Mouse (Mus musculus): ENCODE results near the gene Agpat2. TPM values are rescaled to one million over a fixed set of nuclear protein-coding genes. Genes with fewer than 3 reads are reported as not detected.
A peak's percentile ranks its signal among the peaks of the same experiment; 100 is the strongest.

Agpat2 gene
- total RNA-seq, 2 experiments from 2014 or later, result 42.4 to 55.2 TPM

DNA sequence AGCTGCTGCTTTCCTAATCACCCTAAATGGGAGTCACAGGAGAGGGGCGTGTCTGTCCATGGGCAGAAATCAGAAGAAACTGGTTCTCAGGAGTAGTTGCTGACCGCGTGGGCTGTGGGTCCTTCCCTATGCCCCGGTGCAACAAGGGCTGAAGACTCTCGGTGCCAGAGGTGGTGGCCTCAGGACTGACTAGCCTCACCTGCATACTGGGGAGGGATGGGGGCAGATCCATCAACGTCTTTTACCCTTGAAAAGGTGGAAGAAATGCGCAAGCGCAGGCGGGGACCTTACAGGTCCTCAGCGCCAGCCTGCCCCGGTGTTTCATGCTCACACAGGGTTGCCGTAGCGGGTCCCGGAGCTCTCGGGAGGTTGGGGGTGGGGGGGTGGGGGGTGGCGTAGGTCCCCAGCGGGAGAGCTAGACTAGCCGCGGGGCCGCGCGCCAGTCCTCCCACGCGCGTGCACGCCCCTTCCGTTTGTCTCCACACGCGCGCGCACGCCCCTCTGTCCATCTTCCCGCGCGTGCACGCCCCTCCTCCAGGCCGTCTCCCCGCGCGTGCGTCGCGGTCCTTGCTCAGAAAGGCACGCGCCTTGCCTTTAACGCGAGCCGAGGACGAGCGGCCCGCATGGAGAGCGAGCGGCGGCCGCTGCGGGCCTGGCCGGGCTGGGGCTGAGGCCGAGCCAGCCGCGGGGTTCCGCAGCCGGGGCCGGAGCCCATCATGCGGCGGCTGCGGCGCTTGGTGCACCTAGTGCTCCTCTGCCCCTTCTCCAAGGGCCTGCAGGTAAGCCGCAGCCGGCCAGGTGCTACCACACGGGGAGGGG lies 23.9 kb upstream of the Agpat2 start, which contains the start of gene Fam69b:
Gene Fam69b (plus strand): TSS at position 537 of the 819 bp plus-strand sequence.
- ATAC-seq (replicated peaks; ENCODE audit: poor library complexity, severe bottlenecking), result peak; percentile 45

DNA sequence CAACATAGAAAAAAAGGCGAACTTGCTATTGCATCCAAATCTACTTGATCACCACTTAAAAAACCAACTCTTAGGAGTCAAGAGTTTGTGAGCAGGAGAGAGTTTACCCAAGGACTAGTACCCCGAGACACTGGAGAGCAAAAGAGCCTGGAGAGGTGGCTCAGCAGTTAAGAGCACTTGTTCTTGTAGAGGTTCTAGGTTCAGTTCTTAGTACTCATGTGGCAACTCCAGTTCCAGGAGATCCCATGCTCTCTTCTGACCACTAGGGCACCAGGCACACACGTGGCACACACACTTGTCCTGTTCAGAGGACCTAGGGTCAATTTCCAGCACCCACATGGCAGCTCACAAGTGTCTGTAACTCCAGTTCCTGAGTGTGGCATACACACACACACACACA lies 21.9 kb upstream of the Agpat2 start:
- no peak for ATAC-seq (replicated peaks; ENCODE audit: poor library complexity, severe bottlenecking)

DNA sequence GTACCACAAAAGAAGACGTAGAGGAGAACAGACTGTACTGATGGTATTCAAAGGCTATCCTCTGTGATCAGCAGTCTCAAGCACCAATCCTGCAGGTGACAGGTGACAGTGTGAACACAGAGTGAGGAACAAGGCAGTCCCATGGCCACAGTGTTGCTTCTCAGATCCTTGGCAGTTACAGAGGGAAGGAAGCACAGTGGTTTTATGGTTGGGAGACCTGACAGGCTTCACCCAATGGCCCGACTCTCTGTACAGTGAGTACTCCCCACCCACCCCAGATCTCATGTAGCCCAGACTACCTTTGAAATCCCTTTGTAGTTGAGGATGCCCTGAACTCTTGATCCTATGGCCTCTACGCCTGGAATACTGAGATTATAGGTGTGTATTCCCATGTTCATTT lies 21.2 kb upstream of the Agpat2 start:
- ATAC-seq (replicated peaks; ENCODE audit: poor library complexity, severe bottlenecking), result no peak

DNA sequence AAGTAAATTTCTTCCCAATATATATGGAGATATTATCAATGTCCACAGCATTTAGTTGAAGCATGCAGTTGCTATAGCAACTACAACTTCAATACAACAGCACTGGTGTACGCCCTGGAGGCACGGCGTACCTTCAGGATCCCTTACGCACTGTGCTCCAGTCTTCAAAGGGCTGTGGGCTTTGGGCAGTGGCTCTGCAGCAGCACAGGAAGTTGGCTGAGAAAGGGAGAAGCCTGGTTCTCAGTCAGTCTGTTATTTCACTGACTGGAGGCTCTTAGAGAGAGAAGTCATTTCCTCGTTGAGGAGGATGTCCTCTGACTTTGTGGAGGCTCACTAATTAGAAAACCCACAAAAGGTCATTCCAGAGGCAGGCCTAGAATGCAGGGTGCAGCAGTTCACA lies 18.8 kb upstream of the Agpat2 start:
- ATAC-seq (replicated peaks; ENCODE audit: poor library complexity, severe bottlenecking), result peak; percentile 56

DNA sequence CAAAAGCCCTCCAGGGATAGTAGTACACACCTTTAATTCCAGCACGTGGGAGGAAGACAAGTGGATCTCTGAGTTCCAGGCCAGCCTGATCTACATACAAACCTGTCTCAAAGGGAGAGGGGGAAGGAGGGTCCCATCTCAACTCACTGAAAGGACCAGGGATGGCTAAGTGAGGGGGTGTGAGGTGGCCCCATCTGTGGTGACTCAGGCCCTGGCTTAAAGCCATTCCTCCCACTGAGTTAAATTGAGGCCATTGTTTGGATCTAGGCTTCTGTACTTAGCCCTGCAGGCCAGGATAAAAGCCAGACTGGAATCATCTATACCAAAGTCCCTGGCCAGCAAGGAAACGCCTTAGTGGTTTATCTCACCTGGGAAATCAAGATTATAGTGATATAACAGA lies 17.0 kb upstream of the Agpat2 start:
- ATAC-seq (replicated peaks; ENCODE audit: poor library complexity, severe bottlenecking), result no peak

DNA sequence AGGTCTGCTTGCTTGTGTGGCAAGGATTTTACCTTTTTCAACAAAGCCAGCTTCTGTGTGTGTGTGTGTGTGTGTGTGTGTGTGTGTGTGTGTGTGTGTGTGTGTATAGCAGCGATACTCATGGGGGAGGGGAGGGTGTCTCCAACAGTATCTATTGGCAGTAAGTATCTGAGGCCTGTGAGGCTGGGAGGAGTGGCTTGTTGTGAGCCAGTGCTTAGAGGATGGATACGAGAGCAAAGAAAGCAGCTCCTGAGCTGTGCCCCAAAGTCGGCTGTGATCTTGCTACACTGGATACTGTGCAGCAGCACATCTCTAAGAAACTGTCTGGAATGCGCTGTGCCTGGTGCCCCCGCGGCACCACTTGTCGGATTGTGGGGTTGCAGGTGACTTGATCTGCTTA lies 13.7 kb upstream of the Agpat2 start:
- ATAC-seq (replicated peaks; ENCODE audit: poor library complexity, severe bottlenecking), result no peak

DNA sequence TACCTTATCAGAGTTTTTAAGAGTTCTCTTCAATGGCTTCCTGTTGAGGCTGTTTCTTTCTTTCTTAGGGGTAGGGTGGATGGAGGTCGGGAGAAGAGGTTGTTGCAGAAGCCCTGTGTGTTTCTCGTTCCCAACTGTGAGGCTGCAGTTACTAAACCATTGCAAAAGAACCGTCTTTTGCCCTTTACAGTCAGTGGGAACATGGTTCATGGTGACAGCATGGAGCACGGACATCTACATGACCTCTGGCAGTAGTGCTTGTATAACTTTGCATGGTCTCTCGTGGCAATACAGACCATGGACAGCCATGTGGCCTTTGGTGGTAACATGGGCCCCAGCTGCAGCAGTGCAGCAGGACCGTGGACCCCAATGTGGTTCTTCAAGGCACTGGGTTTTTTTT lies 13.1 kb upstream of the Agpat2 start:
- no peak for ATAC-seq (replicated peaks; ENCODE audit: poor library complexity, severe bottlenecking)

DNA sequence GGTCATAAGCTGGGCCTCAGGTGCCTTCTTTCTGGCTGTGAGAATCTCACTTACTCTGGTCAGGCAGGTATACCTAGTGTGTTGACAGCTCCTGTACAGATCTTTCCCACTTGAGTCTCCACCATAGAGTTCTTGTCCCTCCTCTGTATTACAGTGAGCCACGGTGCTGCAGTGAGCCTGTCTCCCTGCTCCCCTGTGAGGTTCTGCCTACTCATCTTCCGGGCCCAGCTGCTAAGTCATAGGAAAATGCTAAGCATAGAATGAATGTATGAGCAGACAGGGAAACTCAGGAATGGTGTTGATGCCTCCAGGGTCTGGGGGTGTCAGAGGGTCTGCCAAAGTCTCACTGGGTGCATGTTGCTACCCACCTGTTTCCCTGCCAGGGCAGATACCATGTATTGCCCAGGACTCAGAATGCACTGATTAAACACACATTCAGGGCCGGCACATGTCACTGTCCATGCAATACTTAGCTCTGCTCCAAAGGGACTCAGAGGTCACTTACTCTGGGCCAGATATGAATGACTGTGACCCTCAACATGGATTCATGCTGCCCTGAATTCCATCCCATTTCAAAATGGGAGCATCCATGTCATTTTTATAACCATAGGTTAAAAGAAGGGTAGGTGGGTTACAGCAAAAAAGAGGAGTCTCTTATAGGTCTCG lies 11.4 kb upstream of the Agpat2 start:
- no peak for ATAC-seq (replicated peaks; ENCODE audit: poor library complexity, severe bottlenecking)

DNA sequence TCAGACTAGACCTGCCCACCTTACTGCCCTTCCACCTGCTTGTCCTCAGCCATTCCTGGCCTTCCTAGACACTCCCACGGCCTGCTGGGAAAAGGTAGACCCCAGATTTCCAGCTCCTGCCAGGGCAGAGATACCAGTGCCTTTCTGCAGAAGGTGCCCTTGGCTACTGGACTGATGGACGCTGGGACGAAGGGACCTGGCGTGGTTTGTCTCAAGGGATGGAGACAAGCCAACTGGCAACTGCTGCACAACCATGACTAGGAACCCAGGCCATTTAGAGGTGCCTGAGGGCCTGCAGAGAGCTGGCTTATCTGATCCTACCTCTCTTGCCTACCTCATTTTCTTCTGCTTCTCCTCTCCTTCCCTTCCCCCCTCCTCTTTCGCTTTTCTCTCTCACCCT lies 10.7 kb upstream of the Agpat2 start:
- no peak for ATAC-seq (replicated peaks; ENCODE audit: poor library complexity, severe bottlenecking)

DNA sequence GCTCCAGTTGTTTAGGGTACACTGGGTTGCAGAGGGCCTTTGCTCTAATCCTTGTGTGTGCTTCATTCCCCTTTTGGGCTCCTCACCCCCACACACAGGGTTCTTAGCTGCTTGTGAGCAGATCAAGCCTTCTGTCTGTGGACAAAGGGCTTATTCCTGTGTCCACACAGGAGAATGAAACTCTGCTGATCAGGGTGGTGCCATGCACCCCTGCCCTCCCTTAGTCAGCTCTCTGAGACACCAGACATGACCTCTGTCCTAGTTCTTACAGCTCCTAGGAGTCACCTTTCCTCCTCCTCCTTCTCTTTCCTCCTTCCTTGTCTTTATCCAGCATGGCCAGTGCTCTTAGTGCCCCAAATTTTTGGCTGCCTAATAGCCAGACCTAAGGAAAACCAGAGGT lies 7.7 kb upstream of the Agpat2 start:
- ATAC-seq (replicated peaks; ENCODE audit: poor library complexity, severe bottlenecking), result no peak

DNA sequence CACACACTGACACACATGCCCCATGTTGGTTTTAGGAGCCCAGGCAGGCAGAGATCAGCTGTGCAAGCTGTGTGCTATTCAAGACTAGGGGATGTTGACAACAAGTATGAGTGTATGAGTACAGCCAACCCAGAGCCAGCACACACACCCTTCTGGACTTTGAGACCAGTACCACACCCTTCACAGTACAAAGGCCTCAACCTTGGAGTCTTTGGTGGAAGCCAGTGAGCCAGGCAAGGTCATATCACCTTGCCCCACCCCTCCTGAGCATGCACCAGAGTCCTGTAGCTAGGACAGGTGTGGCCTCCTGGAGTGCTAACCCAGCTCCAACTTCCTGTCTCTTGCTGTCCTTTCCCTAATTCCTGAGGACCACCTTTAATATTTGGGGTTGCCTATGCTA lies 6.8 kb upstream of the Agpat2 start:
- ATAC-seq (replicated peaks; ENCODE audit: poor library complexity, severe bottlenecking), result no peak

DNA sequence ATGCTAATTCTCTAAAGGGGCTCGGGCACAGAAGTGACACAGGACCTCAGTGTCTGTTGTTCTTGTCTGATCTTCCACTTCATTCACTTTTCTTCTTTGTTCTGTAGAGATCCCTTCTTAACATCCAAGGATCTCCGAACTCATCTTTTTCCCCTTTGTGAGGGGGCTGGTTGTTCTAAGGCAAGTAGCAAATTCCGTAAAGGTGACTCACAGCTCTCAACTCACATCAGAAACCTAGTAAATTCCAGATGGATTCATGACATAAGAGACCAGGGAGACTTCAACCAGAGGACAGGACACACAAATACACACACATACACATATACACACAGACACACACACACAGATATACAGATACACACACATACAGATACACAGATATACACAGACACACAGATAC lies 6.3 kb upstream of the Agpat2 start:
- ATAC-seq (replicated peaks; ENCODE audit: poor library complexity, severe bottlenecking), result no peak

DNA sequence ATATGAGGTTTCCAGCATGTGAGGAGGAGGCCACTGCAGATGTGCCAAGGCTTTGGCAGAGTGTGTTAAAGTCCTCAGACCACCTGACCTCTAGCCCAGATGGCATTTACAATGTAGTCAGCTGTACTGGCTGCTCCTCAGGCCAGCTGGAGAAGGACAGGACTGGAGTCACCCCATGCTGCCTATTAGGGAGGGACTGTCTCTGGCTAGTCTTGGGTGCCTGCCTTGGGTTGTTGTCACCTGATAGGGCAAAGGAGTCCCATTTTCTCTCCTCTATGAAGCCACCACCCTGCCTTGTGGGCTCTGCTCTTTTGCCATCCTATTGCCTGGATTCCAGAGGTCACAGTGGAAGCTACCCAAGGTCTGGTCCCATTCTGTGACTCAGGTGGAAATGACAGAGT lies 5.0 kb upstream of the Agpat2 start:
- ATAC-seq (replicated peaks; ENCODE audit: poor library complexity, severe bottlenecking), result no peak

DNA sequence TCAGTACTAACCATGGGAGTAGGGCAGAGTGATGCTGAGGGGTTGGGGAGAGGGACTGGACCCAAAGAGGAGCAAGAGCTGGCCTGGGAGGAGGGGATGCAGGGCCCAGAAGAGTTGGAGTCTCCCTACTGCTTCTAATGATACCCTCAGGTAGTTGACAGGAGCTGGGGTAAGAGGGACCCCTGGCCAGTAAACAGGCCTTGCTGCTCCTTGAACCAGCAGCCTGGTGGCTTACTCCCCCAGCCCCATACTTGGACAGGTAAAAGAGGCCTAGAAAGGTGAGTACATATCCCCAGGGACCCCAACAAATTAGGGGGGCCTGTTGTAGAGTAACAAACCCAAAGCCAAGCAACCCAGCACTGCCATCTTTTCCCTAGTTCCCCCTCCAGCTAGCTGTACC lies 4.6 kb upstream of the Agpat2 start:
- ATAC-seq (replicated peaks; ENCODE audit: poor library complexity, severe bottlenecking), result no peak

DNA sequence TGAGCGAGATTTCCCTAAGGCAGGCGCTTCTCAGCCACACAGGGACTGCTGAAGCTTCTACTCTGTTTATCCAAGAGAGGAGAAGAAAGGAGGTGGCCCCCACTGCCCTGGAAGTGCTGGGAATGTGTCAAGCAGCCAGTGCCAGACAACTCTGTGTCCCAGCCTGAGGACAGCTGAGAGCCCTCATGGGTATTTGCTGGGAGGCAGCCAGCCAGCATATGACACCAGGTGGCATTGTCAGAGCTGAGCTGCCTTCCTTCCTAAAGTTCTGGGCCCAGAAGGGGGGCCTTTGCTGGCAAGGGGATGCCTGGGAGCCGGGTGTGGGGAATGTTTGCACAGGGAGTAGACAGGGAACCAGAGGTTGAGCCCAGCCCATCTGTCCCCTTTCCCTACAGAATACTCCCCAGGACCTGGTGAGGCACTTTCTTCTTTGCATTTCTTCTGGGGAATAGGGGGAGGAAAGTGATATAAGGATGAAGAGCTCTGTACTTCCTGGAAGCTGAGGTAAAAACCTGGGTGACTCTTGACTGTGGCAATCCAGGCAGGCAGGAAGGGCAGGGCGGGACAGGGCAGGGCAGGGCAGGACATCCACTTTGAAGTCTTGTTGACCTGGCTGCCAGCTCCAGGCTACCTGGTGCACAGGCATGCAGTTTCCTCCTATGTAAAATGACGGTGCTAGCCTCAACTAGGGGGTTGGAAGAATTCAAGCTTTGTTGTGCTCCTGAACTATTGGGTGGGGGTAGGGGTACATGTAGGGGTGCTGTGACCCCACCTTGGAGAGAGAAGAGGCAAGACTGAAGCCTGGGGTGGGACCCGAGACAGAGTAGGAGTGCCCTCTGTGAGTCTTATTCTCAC lies 3.1 kb upstream of the Agpat2 start:
- no peak for ATAC-seq (replicated peaks; ENCODE audit: poor library complexity, severe bottlenecking)

DNA sequence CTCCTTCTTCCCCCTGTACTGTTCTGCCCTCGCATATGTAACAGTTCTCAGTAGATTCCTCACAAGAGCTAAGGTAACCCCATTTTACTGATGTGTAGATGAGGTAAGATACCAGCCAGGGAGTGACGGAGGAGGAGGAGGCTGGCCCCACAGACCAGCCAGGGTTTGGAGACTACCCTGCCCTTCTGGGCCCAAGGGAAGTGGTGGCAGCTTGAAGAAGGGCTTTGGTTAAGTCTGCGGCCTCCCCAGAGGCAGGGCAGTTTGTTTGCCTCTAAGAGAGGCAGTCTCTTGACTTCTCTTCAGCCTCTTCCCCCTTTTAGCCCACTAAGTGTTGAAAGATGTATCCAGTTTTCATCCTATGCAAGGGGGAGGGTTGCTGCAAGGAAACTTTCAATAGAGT lies 2.4 kb upstream of the Agpat2 start:
- ATAC-seq (replicated peaks; ENCODE audit: poor library complexity, severe bottlenecking), result peak; percentile 15

DNA sequence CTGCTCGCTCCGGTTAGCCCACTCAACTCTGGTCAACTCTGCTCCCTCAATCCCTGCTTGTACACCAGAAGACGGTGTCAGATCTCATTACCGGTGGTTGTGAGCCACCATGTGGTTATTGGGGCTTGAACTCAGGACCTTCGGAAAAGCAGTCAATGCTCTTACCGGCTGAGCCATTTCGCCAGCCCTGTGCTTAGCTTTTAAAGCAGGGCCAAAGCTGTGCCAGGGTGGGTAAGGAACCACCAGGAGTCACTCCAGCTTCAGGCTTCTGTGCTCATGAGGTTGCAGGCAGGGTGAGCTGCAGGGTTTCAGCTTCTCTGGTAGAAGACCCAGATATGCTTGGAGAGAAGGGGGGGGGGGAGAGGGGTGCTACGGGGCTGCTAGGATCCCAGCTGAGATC lies 1.1 kb upstream of the Agpat2 start:
- ATAC-seq (replicated peaks; ENCODE audit: poor library complexity, severe bottlenecking), result no peak

DNA sequence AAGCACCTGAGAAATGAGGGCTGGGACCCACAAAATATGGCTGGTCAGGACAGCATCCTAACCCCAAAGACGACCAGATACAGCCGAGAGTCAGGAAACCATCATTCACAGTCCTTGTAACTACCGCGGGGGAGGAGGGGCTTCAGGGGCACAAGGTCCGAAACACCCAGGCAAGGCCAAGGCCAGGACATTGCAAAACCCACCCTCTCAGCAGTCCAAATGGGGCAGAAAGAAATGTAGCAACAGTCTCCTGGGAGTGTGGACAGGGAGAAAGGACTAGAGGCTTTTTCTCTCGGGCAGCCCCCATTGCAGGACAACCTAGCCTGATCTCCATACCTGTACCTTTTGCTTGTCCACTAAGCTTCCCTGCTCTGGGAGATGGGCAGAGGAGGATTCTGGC lies 1.1 kb downstream of the Agpat2 start:
- ATAC-seq (replicated peaks; ENCODE audit: poor library complexity, severe bottlenecking), result peak; percentile 13

DNA sequence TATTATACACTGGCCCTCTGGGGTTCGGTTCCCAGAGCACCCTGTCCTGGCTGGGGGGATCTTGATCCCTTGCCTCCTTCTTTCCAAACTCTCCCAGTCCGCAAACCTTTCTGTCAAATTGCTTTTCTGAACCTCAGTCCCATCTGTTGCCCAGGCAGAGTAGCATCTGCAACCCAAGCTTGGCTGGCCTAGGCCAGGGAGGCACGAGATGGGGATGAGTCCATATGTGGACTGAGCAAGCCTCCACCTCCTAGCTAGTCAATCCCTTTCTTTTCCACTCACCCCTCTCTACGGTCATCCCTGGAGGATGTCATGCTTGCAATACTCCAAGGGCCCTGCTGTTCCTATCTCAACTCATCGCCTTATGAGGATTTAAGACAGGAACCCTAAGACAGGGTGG lies 1.6 kb downstream of the Agpat2 start:
- no peak for ATAC-seq (replicated peaks; ENCODE audit: poor library complexity, severe bottlenecking)

DNA sequence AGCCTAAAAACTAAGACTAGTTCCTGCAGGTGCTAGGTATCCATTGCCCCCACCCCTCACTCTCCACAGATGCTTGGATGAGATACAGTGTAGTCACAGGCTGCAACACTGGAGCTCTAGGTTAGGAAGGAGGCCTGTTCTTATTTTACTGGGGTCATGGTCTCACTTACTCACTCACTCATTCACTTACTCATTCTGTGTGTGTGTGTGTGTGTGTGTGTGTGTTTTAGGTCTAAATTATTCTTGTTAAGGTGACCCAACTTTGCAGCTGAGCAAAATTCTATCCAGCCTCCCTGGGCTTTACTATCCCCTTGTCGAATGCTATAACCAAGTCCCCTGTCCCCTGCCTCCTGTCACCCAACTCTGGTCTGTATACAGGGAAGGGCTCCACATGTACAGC lies 2.6 kb downstream of the Agpat2 start:
- no peak for ATAC-seq (replicated peaks; ENCODE audit: poor library complexity, severe bottlenecking)

DNA sequence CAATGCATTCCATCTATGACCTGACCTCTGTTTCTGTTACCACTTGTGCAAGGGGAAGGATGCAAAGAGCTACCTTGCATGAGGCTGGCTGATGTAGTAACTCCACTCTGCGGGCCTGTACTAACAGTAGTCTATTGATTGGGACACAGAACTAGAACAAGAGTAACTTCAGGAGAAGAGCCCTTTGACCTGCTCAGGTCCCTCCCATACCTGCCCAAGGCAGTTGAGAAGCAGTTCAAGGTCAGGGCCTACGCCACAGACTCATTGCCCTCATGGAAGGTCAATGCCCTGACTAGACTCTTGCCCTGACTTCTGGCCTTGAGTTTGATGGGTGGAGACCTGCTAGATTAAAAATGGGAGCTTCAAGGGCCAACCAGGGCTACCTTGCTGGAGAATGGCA lies 3.6 kb downstream of the Agpat2 start:
- no peak for ATAC-seq (replicated peaks; ENCODE audit: poor library complexity, severe bottlenecking)

Measured in granulocyte monocyte progenitor cell, adult 5-6 weeks (primary cell).